8 mouse cellular contexts compared by ENCODE assay signal in the genomic region with DNA sequence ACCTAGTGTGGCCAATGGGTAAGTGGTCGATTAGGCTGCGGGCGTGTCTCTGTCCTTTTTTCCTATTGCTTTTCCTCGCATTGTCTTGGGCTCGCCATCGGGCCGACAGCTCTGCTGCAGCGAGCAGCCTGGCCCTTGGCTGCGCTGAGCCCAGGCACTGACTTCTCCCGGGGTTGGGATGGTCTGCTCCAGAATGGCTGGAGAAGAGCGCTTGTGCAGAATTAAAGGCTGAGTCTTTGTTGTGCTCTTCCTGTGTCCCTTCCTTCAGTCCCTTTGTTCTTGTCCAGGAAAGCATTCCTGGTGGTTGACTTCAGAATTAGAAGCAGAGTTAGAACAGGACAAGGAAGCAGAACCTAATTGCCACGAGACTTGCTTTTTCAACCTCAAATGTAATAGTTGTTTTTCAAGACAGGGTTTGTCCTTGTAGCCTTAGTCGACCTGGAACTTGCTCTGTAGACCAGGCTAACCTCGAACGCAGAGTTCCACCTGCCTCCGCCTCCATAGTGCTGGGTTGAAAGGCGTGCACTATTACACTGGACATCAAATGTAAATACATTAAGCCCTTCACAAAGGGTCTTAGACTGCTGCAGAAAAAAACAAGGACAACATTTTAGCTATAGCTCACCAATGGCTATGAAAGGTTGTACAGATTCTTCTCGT. TPM values are rescaled to one million over a fixed set of nuclear protein-coding genes. Genes with fewer than 3 reads are reported as not detected.
A peak's percentile ranks its signal among the peaks of the same experiment; 100 is the strongest.
DNase-seq lines count a peak whose midpoint lies in the region; ATAC-seq lines count a peak whose summit lies in the region.

No protein-coding gene starts in this region.

- no peaks in the 10 kb centered on the region for H3K9me3 ChIP-seq in lung, embryonic 16.5 days (ENCODE audit: control insufficient read depth, low read length)
- H3K9me3 ChIP-seq in hindbrain, embryonic 12.5 days (replicated peaks) = no peaks in the 10 kb centered on the region
- no peaks in the 10 kb centered on the region for H3K9me3 ChIP-seq in midbrain, embryonic 11.5 days (ENCODE audit: control insufficient read depth, low read length)

- DNase-seq in adrenal gland, postnatal 10 days = peak; percentile 36
- DNase-seq in adrenal gland, postnatal 4 days (ENCODE audit: low spot score in 2 of 2) = no peak
- no peak for DNase-seq in lung, postnatal 36 days
- peak; percentile 99 for DNase-seq in midbrain, embryonic 11.5 days (ENCODE audit: low spot score, missing footprints)
- DNase-seq in left cerebral cortex, adult 11 months (ENCODE audit: low spot score) = no peak
- DNase-seq in B cell, adult 2 months = no peak

- peaks cover 24% of the 10 kb centered on the region for H3K4me1 ChIP-seq in lung, embryonic 16.5 days (replicated peaks; ENCODE audit: control insufficient read depth, insufficient read depth, low read length)
- peaks cover 32% of the 10 kb centered on the region for H3K4me1 ChIP-seq in hindbrain, embryonic 12.5 days
- peaks cover 18% of the 10 kb centered on the region for H3K4me1 ChIP-seq in midbrain, embryonic 11.5 days (ENCODE audit: control insufficient read depth, insufficient read depth, low read length)

- peak overlapping the region; percentile 89 for H3K9ac ChIP-seq in lung, embryonic 16.5 days (ENCODE audit: low read length)
- peak overlapping the region; percentile 80 for H3K9ac ChIP-seq in hindbrain, embryonic 12.5 days
- peak overlapping the region; percentile 91 for H3K9ac ChIP-seq in midbrain, embryonic 11.5 days (ENCODE audit: low read length)

- under 1% methylated on average over 18 of the region's 18 CpGs for WGBS in lung, embryonic 16.5 days
- WGBS in hindbrain, embryonic 12.5 days = 2% methylated on average over 18 of the region's 18 CpGs
- WGBS in midbrain, embryonic 11.5 days = 2% methylated on average over 18 of the region's 18 CpGs

- H3K27me3 ChIP-seq in lung, embryonic 16.5 days (ENCODE audit: control insufficient read depth, insufficient read depth, low read depth, low read length) = no peaks in the 10 kb centered on the region
- H3K27me3 ChIP-seq in hindbrain, embryonic 12.5 days = no peaks in the 10 kb centered on the region
- no peaks in the 10 kb centered on the region for H3K27me3 ChIP-seq in midbrain, embryonic 11.5 days (ENCODE audit: control insufficient read depth, insufficient read depth, low read length)

- ATAC-seq in lung, embryonic 16.5 days (ENCODE audit: low read depth) = no peak; the same call in 1 of the 2 replicates
- ATAC-seq in hindbrain, embryonic 12.5 days (ENCODE audit: low FRiP score) = no peak
- no peak for ATAC-seq in midbrain, embryonic 11.5 days (ENCODE audit: low FRiP score)

- H3K36me3 ChIP-seq in lung, embryonic 16.5 days (ENCODE audit: control insufficient read depth, insufficient read depth, low read length) = 0 out of 2 replicates have a peak, but pooled peaks cover 3% of the 10 kb centered on the region
- H3K36me3 ChIP-seq in hindbrain, embryonic 12.5 days = peaks cover 6% of the 10 kb centered on the region; the same call in 1 of the 2 replicates
- H3K36me3 ChIP-seq in midbrain, embryonic 11.5 days (ENCODE audit: control insufficient read depth, insufficient read depth, low read length) = no peaks in the 10 kb centered on the region

- peak overlapping the region; percentile 62 for H3K4me2 ChIP-seq in lung, embryonic 16.5 days (ENCODE audit: low read depth, low read length)
- peak overlapping the region; percentile 82 for H3K4me2 ChIP-seq in hindbrain, embryonic 12.5 days (replicated peaks)
- H3K4me2 ChIP-seq in midbrain, embryonic 11.5 days = peak overlapping the region; percentile 82

- peak overlapping the region; percentile 90 for H3K4me3 ChIP-seq in lung, embryonic 16.5 days (ENCODE audit: low read length)
- H3K4me3 ChIP-seq in hindbrain, embryonic 12.5 days = peak overlapping the region; percentile 58
- peak overlapping the region; percentile 70 for H3K4me3 ChIP-seq in midbrain, embryonic 11.5 days (ENCODE audit: low read depth, low read length)

- H3K27ac ChIP-seq in lung, embryonic 16.5 days (ENCODE audit: low read length) = peak overlapping the region; percentile 98
- H3K27ac ChIP-seq in hindbrain, embryonic 12.5 days = peak overlapping the region; percentile 95
- peak overlapping the region; percentile 98 for H3K27ac ChIP-seq in midbrain, embryonic 11.5 days (ENCODE audit: low read depth, low read length)

RNA-seq across cellular contexts. Expression of a gene that starts 0.9 kb away (rescaled TPM):
- 10 to 100 TPM; 39.6 to 42.9 TPM for total RNA-seq in adrenal gland, postnatal 10 days (2021)
- total RNA-seq in adrenal gland, postnatal 4 days (2021) = 10 to 100 TPM; 50.8 to 51.3 TPM
- 65.0 and 71.4 TPM in 2 replicates for polyA plus RNA-seq in lung, embryonic 16.5 days (2015; fragmentation: Nextera tagmentation; extraction: Ambion mirVana)
- 91.5 and 98.2 TPM in 2 replicates for polyA plus RNA-seq in hindbrain, embryonic 12.5 days (2016; fragmentation: Nextera tagmentation; extraction: Ambion mirVana)
- polyA plus RNA-seq in midbrain, embryonic 11.5 days (2014; fragmentation: Nextera tagmentation; extraction: Ambion mirVana) = 58.5 and 65.6 TPM in 2 replicates

RNA-seq across cellular contexts. Expression of a gene that starts 1.1 kb away (rescaled TPM):
- 10 to 100 TPM; 31.0 to 37.3 TPM for total RNA-seq in adrenal gland, postnatal 10 days (2021)
- total RNA-seq in adrenal gland, postnatal 4 days (2021) = 10 to 100 TPM; 25.4 to 26.5 TPM
- 19.8 and 22.0 TPM in 2 replicates for polyA plus RNA-seq in lung, embryonic 16.5 days (2015; fragmentation: Nextera tagmentation; extraction: Ambion mirVana)
- polyA plus RNA-seq in hindbrain, embryonic 12.5 days (2016; fragmentation: Nextera tagmentation; extraction: Ambion mirVana) = 11.1 and 11.4 TPM in 2 replicates
- 8.5 and 9.6 TPM in 2 replicates for polyA plus RNA-seq in midbrain, embryonic 11.5 days (2014; fragmentation: Nextera tagmentation; extraction: Ambion mirVana)

RNA-seq across cellular contexts. Expression of a gene that starts 15.4 kb away (rescaled TPM):
- total RNA-seq in adrenal gland, postnatal 10 days (2021) = 1 to 10 TPM; 4.5 to 4.8 TPM
- total RNA-seq in adrenal gland, postnatal 4 days (2021) = 1 to 10 TPM; 3.2 to 3.3 TPM
- 0.34 and 0.46 TPM in 2 replicates for polyA plus RNA-seq in lung, embryonic 16.5 days (2015; fragmentation: Nextera tagmentation; extraction: Ambion mirVana)
- polyA plus RNA-seq in hindbrain, embryonic 12.5 days (2016; fragmentation: Nextera tagmentation; extraction: Ambion mirVana) = 1.7 and 2.2 TPM in 2 replicates
- polyA plus RNA-seq in midbrain, embryonic 11.5 days (2014; fragmentation: Nextera tagmentation; extraction: Ambion mirVana) = 0.57 and 1.2 TPM in 2 replicates

Comparison
In these comparisons a context has a peak if more than half of its experiments do, and no peak if none do; other contexts are left out.
1. DNase-seq: peak in adrenal gland, postnatal 10 days (single experiment) and midbrain, embryonic 11.5 days (single experiment); none in adrenal gland, postnatal 4 days (0 of 2), lung, postnatal 36 days (single experiment), left cerebral cortex, adult 11 months (single experiment) and B cell, adult 2 months (0 of 2).
2. Peak in every context shown above with its lines, with median percentiles within 50 percentile points of each other: H3K27ac ChIP-seq, H3K4me2 ChIP-seq, H3K4me3 ChIP-seq and H3K9ac ChIP-seq.